In the genomic region with DNA sequence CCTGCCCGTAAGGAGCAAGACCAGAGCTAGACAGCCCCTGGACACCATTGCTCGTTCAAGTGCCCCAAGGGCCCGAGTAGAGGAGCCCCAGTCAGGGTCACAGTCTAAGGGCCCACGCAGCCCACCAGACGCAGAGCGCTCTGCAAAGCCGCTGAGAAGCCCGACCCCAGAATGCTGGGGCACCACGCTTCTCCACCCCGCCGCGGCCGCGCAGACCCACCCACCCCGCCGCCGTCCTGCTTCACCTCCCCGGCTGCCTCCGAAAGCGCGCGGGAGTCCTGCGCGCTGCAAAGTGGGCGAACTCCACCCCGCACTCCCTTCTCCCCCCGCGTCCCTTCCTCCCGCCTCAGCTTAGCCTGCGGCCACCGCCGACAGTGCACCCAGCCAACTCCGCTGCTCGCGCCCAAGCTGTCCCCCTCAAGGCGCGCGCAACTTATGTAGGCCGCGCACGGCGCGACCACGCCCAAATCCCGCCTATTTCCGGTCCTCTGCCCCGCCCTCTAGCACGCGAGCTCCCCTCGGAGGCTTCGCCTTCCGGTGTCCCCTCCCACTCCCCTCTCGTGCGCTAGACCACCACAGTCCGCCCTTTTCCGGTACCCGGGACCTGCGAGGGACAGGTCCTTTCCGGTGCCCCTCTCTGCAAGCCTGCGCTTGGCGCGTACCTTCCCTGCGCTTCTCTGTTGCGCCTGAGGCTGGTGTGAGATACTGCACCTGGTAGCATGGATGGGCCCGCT, we compare ENCODE assay signal across 7 mouse cellular contexts. TPM values are rescaled to one million over a fixed set of nuclear protein-coding genes. Genes with fewer than 3 reads are reported as not detected.
DNase-seq lines count a peak whose midpoint lies in the region; ATAC-seq lines count a peak whose summit lies in the region.

A gene (minus strand): TSS at position 465 of the 734 bp plus-strand sequence.

- H3K27ac ChIP-seq in intestine, embryonic 15.5 days: peak within 1 kb of the TSS; percentile 91
- peak within 1 kb of the TSS; percentile 94 for H3K27ac ChIP-seq in midbrain, embryonic 10.5 days (replicated peaks)

- H3K4me1 ChIP-seq in intestine, embryonic 15.5 days (replicated peaks): no peaks in the 10 kb centered on the region
- H3K4me1 ChIP-seq in midbrain, embryonic 10.5 days: peaks cover 10% of the 10 kb centered on the region

- no peaks in the 10 kb centered on the region for H3K36me3 ChIP-seq in intestine, embryonic 15.5 days
- H3K36me3 ChIP-seq in midbrain, embryonic 10.5 days: no peaks in the 10 kb centered on the region

- peak; percentile 91 to 96 for DNase-seq in adrenal gland, adult 18-20 months (ENCODE audit: low spot score in 2 of 2)
- DNase-seq in embryo, embryonic 11 days: peak; percentile 98
- DNase-seq in gastrocnemius, postnatal 36 days: peak; percentile 81 to 82
- DNase-seq in left cerebral cortex, postnatal 25 days (ENCODE audit: low spot score in 2 of 2): peak; percentile 90 to 92
- DNase-seq in midbrain, embryonic 10.5 days (ENCODE audit: low spot score): peak; percentile 98
- peak; percentile 92 for DNase-seq in right cerebral cortex, postnatal 4 days

- H3K27me3 ChIP-seq in intestine, embryonic 15.5 days (replicated peaks): no peaks in the 10 kb centered on the region
- H3K27me3 ChIP-seq in midbrain, embryonic 10.5 days (ENCODE audit: low read depth, poor library complexity, severe bottlenecking): no peaks in the 10 kb centered on the region

- no peaks in the 10 kb centered on the region for H3K9me3 ChIP-seq in intestine, embryonic 15.5 days
- H3K9me3 ChIP-seq in midbrain, embryonic 10.5 days (replicated peaks): no peaks in the 10 kb centered on the region

- H3K9ac ChIP-seq in intestine, embryonic 15.5 days: peak within 1 kb of the TSS; percentile 74

- H3K4me3 ChIP-seq in intestine, embryonic 15.5 days (replicated peaks): peak within 1 kb of the TSS; percentile 85
- peak within 1 kb of the TSS; percentile 88 for H3K4me3 ChIP-seq in midbrain, embryonic 10.5 days

- ATAC-seq in intestine, embryonic 15.5 days: peak; percentile 99

- H3K4me2 ChIP-seq in intestine, embryonic 15.5 days (replicated peaks): peak within 1 kb of the TSS; percentile 84

- intact Hi-C loops in gastrocnemius, postnatal 36 days (cut with DNase I): no loop called here
- intact Hi-C loops in left cerebral cortex, postnatal 25 days (cut with DNase I): loop anchor here (1.0 to 5.0 kb wide), 2 partner anchors 65 to 684 kb away; a partner anchor contains a TSS

- under 1% methylated on average over 65 of the region's 65 CpGs for WGBS in intestine, embryonic 15.5 days
- under 1% methylated on average over 60 of the region's 65 CpGs for WGBS in midbrain, embryonic 10.5 days

RNA-seq across cellular contexts. Expression of the gene that starts here (rescaled TPM):
- total RNA-seq in adrenal gland, adult 18-20 months (2021): 10 to 100 TPM; 10.1 to 10.3 TPM
- total RNA-seq in gastrocnemius, postnatal 36 days (2021): 1 to 10 TPM; 3.3 to 5.0 TPM
- polyA plus RNA-seq in intestine, embryonic 15.5 days (2015; fragmentation: Nextera tagmentation; extraction: Ambion mirVana): 13.9 and 14.4 TPM in 2 replicates
- 1 to 10 TPM; 6.3 to 7.5 TPM for total RNA-seq in left cerebral cortex, postnatal 25 days (2021)
- polyA plus RNA-seq in midbrain, embryonic 10.5 days (2016; fragmentation: Nextera tagmentation; extraction: Ambion mirVana): 22.4 and 24.0 TPM in 2 replicates

Comparison
In these comparisons a context has a peak if more than half of its experiments do, and no peak if none do; other contexts are left out.
1. Peak in every context shown above with its lines: DNase-seq, ATAC-seq, H3K4me3 ChIP-seq and H3K27ac ChIP-seq.